Mouse (Mus musculus) CH12.LX (cell line): ENCODE data around the gene Gm17581. TPM values are rescaled to one million over a fixed set of nuclear protein-coding genes. Genes with fewer than 3 reads are reported as not detected.

Experiments used
- DNase-seq: peaks from one replicate; pipeline ENCODE4 v3.0.0-alpha.2; 2013; ENCODE audit errors: extremely low read depth
- H3K27ac ChIP-seq: 2 replicates; pipeline ENCODE4 v1.5.1; 2012; ENCODE audit warnings: low read depth, mild to moderate bottlenecking, control low read depth, moderate library complexity; ENCODE audit not compliant: insufficient read depth
- H3K27me3 ChIP-seq: replicated peaks from 2 replicates; pipeline ENCODE3; 2012; ENCODE audit warnings: inconsistent platforms
- H3K36me3 ChIP-seq, 2 experiments: replicated peaks in 1 of 2; 2 replicates each; pipeline versions ENCODE3 to v1.6.1; 2012; ENCODE audit warnings: inconsistent platforms in 1 of 2, low read length in 1 of 2, mild to moderate bottlenecking in 1 of 2, mixed read lengths in 1 of 2, moderate library complexity in 1 of 2; ENCODE audit not compliant: control insufficient read depth in 1 of 2, insufficient read depth in 1 of 2
- H3K4me1 ChIP-seq, 2 experiments: 2 replicates each; pipeline ENCODE4 v1.6.1; 2012; ENCODE audit warnings: inconsistent platforms in 1 of 2, moderate library complexity in 1 of 2; ENCODE audit not compliant: insufficient read depth in 2 of 2, control insufficient read depth in 1 of 2
- H3K4me2 ChIP-seq: 2 replicates; pipeline ENCODE4 v1.6.1; 2012; ENCODE audit warnings: low read depth, mild to moderate bottlenecking, control low read depth; ENCODE audit not compliant: poor library complexity, insufficient read depth, severe bottlenecking
- H3K4me3 ChIP-seq, 3 experiments: fragments of 150-350 bp in 1 of 3; sonication (generic) in 1 of 3; replicated peaks in 1 of 3; 2 replicates each; pipeline versions ENCODE3 to v1.5.1; 2011 to 2012; ENCODE audit warnings: low read depth in 2 of 3, low read length in 2 of 3, mild to moderate bottlenecking in 2 of 3, moderate library complexity in 2 of 3, control low read depth in 1 of 3, improper control_type of control experiment in 1 of 3, inconsistent platforms in 1 of 3, mixed read lengths in 1 of 3; ENCODE audit not compliant: poor library complexity in 1 of 3
- H3K79me2 ChIP-seq: replicated peaks from 2 replicates; pipeline ENCODE4 v1.6.1; 2012; ENCODE audit warnings: mild to moderate bottlenecking, moderate library complexity; ENCODE audit not compliant: control insufficient read depth, poor library complexity, insufficient read depth, severe bottlenecking; ENCODE audit errors: extremely low read depth
- H3K9ac ChIP-seq: 2 replicates; pipeline ENCODE4 v1.6.1; 2012; ENCODE audit warnings: low read depth, mild to moderate bottlenecking, control low read depth, moderate library complexity; ENCODE audit not compliant: insufficient read depth
- H3K9me3 ChIP-seq: replicated peaks from 2 replicates; pipeline ENCODE3; 2012; ENCODE audit warnings: low read length, inconsistent platforms, mixed read lengths
- BHLHE40 ChIP-seq: IDR thresholded peaks from 2 replicates; pipeline ENCODE4 v1.6.1; 2011; ENCODE audit warnings: mild to moderate bottlenecking, low read depth, low read length, improper control_type of control experiment
- CHD2 ChIP-seq: IDR thresholded peaks from 2 replicates; pipeline ENCODE4 v1.6.1; 2011; ENCODE audit warnings: low read length, improper control_type of control experiment
- E2F4 ChIP-seq: IDR thresholded peaks from 2 replicates; pipeline ENCODE4 v1.6.1; 2011; ENCODE audit warnings: low read depth, low read length, improper control_type of control experiment; ENCODE audit not compliant: insufficient replicate concordance
- ELF1 ChIP-seq: IDR thresholded peaks from 2 replicates; pipeline ENCODE4 v1.6.1; 2014; ENCODE audit warnings: low read depth, mild to moderate bottlenecking, inconsistent platforms, low read length, improper control_type of control experiment
- EP300 ChIP-seq: IDR thresholded peaks from 2 replicates; pipeline ENCODE4 v1.6.1; 2011; ENCODE audit warnings: low read length, improper control_type of control experiment
- ETS1 ChIP-seq: conservative IDR thresholded peaks from 2 replicates; pipeline ENCODE4 v1.6.1; 2012; ENCODE audit warnings: low read depth, mild to moderate bottlenecking, inconsistent platforms, low read length, improper control_type of control experiment, moderate library complexity
- JUND ChIP-seq: conservative IDR thresholded peaks from 2 replicates; pipeline ENCODE4 v1.6.1; 2011; ENCODE audit warnings: low read depth, low read length, improper control_type of control experiment
- KAT2A ChIP-seq: IDR thresholded peaks from 2 replicates; pipeline ENCODE4 v1.6.1; 2012; ENCODE audit warnings: low read length, improper control_type of control experiment, inconsistent platforms; ENCODE audit not compliant: insufficient replicate concordance
- MAFK ChIP-seq: IDR thresholded peaks from 2 replicates; pipeline ENCODE4 v1.6.1; 2011; ENCODE audit warnings: low read length, improper control_type of control experiment; ENCODE audit not compliant: insufficient replicate concordance
- MAZ ChIP-seq: IDR thresholded peaks from 2 replicates; pipeline ENCODE4 v1.6.1; 2012; ENCODE audit warnings: low read depth, mild to moderate bottlenecking, inconsistent platforms, low read length, improper control_type of control experiment, moderate library complexity
- MXI1 ChIP-seq: IDR thresholded peaks from 2 replicates; pipeline ENCODE4 v1.6.1; 2011; ENCODE audit warnings: mild to moderate bottlenecking, low read depth, low read length, improper control_type of control experiment
- NELFE ChIP-seq: IDR thresholded peaks from 2 replicates; pipeline ENCODE4 v1.6.1; 2011; ENCODE audit warnings: low read depth, low read length, improper control_type of control experiment
- SIN3A ChIP-seq: IDR thresholded peaks from 2 replicates; pipeline ENCODE4 v1.6.1; 2012; ENCODE audit warnings: low read length, improper control_type of control experiment, inconsistent platforms
- TBP ChIP-seq: conservative IDR thresholded peaks from 2 replicates; pipeline ENCODE4 v1.6.1; 2011; ENCODE audit warnings: low read depth, low read length, improper control_type of control experiment
- TCF12 ChIP-seq: IDR thresholded peaks from 2 replicates; pipeline ENCODE4 v1.6.1; 2014; ENCODE audit warnings: low read depth, mild to moderate bottlenecking, inconsistent platforms, low read length, improper control_type of control experiment
- UBTF ChIP-seq: IDR thresholded peaks from 2 replicates; pipeline ENCODE4 v1.6.1; 2012; ENCODE audit warnings: low read depth, mild to moderate bottlenecking, inconsistent platforms, low read length, improper control_type of control experiment, moderate library complexity
- ZKSCAN1 ChIP-seq: IDR thresholded peaks from 2 replicates; pipeline ENCODE4 v1.6.1; 2012; ENCODE audit warnings: low read depth, inconsistent platforms, low read length, improper control_type of control experiment, borderline replicate concordance
- ZMIZ1 ChIP-seq: IDR thresholded peaks from 2 replicates; pipeline ENCODE4 v1.6.1; 2012; ENCODE audit warnings: low read depth, mild to moderate bottlenecking, inconsistent platforms, low read length, improper control_type of control experiment
- dilution Hi-C: fragments of 300-500 bp; cut with MboI; formaldehyde crosslinking; loops from 2 replicates; pipeline ENCODE4 v1.14.3; 2020; ENCODE audit warnings: low sequenced_read_pairs; ENCODE audit not compliant: extremely low pct_unique_long_range_greater_than_20kb, extremely low pct_ligation_motif_present
- in situ Hi-C: fragments of 300-500 bp; cut with MboI; formaldehyde crosslinking; loops from 3 replicates; pipeline ENCODE4 v1.14.3; 2019; ENCODE audit warnings: low sequenced_read_pairs, low pct_ligation_motif_present, low pct_unique_long_range_greater_than_20kb, mixed read lengths
- polyA plus RNA-seq: library from polyadenylated mRNA; unstranded; fragments of >175 nt; gene quantifications from 2 replicates; pipeline ENCODE4 v1.2.1, GENCODE M21; 2012; ENCODE audit warnings: low read depth; ENCODE audit not compliant: insufficient read length
- total RNA-seq, 2 experiments: library from RNA; depleted of rRNA; stranded (reverse); fragments of 300-350 nt in 1 of 2; fragments of >200 nt in 1 of 2; gene quantifications; 2 replicates each; pipeline ENCODE4 v1.2.3; 2012 to 2014

Gene Gm17581
- total and polyA plus RNA-seq, 3 experiments, result not detected

DNA sequence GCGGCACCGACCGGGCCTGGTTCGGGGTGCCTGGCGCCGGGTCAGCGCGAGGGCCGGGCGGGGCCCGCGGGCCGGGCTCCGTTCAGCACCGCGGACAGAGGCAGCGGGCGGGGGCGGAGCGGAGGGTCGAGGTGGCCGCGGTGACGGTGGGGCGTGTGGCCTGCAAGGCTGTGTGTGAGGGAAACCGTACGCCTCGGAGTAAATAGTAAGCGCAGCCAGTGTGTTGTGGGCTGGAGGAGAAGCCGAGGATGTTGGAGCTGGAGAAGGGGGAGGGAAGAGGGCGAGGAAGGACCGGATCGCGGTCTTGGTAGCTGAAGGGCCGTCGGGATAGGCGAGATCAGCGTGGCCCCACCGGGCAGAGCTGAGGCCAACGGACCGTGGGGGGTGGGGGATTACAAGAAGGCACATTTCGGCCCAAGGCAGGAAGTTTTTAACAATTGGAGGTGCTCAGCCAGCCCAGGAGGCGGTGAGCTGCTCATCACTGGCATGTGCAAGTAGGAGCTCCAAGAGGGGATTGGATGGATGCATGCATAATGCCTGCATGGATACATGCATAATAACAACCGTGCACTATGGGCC lies 40.1 kb upstream of the Gm17581 start:
- H3K9me3 ChIP-seq, result peaks cover 5% of the 10 kb centered on the region
- no peak overlapping the region for H3K27ac ChIP-seq
- TF ChIP-seq UBTF (no peak), MXI1 (peak; percentile 58), MAZ (0 out of 2 replicates have a peak, but pooled peaks have one; percentile 34)
- peaks cover 70% of the 10 kb centered on the region for H3K27me3 ChIP-seq
- H3K4me3 ChIP-seq, result peak overlapping the region in 1 of 3 experiments; percentile 6
- no peaks in the 10 kb centered on the region for H3K36me3 ChIP-seq
- peak overlapping the region; percentile 85 for H3K4me2 ChIP-seq
- in situ Hi-C loops (no loop called here), dilution Hi-C loops (no loop called here)
- H3K9ac ChIP-seq, result no peak overlapping the region
- no peak for DNase-seq
- H3K79me2 ChIP-seq, result no peaks in the 10 kb centered on the region
- peaks cover 5 to 6% of the 10 kb centered on the region in 2 experiments for H3K4me1 ChIP-seq

DNA sequence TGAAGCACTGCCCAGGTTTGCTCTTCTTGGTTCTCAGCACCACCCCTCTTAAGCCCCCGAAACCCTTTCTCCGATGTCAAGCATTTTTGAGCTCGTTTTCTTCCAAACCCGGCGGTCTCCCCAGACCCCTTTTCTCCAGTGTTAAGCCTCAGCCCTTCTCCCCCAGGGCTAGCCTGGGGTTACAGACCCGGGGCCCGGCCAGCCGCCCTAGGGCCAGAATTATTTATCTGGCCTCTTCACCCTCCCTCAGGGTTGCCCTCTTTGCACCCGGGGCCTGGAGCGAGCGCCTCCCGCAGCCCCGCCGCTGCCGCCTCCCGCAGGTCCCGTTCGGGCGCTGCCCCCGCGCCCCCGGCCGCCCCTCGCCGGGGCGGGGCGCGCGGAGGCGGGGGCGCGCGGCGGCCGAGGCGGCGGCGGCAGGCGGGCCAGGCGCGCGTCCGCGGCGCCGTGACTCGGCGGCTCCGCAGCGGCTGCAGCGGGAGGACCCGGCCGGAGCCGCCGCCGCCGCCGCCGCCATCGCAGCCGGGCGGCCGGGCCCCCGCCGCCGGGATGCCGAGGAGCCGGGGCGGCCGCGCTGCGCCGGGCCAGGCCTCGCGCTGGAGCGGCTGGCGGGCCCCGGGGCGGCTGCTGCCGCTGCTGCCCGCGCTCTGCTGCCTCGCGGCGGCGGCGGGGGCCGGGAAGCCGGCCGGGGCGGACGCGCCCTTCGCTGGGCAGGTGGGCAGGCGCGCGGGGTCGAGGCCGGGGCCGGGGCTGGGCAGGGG lies 39.4 kb upstream of the Gm17581 start, which contains the start of gene Mmp24:
Mmp24 (plus strand) TSS at position 416 of the 758 bp plus-strand sequence.
- Histone ChIP-seq H3K79me2 (no peaks in the 10 kb centered on the region), H3K9ac (no peak within 1 kb of the TSS), H3K36me3 (no peaks in the 10 kb centered on the region), H3K9me3 (peaks cover 5% of the 10 kb centered on the region), H3K4me2 (peak within 1 kb of the TSS; percentile 85), H3K27ac (no peak within 1 kb of the TSS), H3K4me1 (peaks cover 5 to 6% of the 10 kb centered on the region in 2 experiments), H3K4me3 (peak within 1 kb of the TSS in 1 of 3 experiments; percentile 6), H3K27me3 (peaks cover 73% of the 10 kb centered on the region)
- DNase-seq, result no peak
- dilution Hi-C loops, result no loop called here
- in situ Hi-C loops, result loop anchor here (25.0 kb wide), 1 partner anchor 263 kb away; the partner anchor contains the start of genes Acss2 and Ggt7
- TF ChIP-seq EP300, result no peak
- TF ChIP-seq ELF1, result no peak
- TF ChIP-seq TCF12, result no peak
- no peak for TF ChIP-seq ZKSCAN1
- no peak for TF ChIP-seq MAZ
- TF ChIP-seq ETS1, result no peak
- TF ChIP-seq MAFK, result no peak
- no peak for TF ChIP-seq SIN3A
- TF ChIP-seq KAT2A, result no peak
- no peak for TF ChIP-seq ZMIZ1
- TF ChIP-seq E2F4, result no peak
- TF ChIP-seq NELFE, result no peak
- TF ChIP-seq JUND, result no peak
- no peak for TF ChIP-seq CHD2
- TF ChIP-seq MXI1, result no peak
- no peak for TF ChIP-seq BHLHE40
- no peak for TF ChIP-seq TBP
